Mouse (Mus musculus) brain, adult 2 months (tissue): ENCODE results near the gene Trp63.
"Not testable (repeated sequence)": the region's sequence is repeated elsewhere in the genome, so short reads cannot be mapped to it uniquely, and the experiment has no call there.

Source experiments
- DNase-seq: peaks from one replicate; pipeline ENCODE4 v3.0.0; 2011; ENCODE audit warnings: low read depth, low spot score

Trp63 gene

DNA sequence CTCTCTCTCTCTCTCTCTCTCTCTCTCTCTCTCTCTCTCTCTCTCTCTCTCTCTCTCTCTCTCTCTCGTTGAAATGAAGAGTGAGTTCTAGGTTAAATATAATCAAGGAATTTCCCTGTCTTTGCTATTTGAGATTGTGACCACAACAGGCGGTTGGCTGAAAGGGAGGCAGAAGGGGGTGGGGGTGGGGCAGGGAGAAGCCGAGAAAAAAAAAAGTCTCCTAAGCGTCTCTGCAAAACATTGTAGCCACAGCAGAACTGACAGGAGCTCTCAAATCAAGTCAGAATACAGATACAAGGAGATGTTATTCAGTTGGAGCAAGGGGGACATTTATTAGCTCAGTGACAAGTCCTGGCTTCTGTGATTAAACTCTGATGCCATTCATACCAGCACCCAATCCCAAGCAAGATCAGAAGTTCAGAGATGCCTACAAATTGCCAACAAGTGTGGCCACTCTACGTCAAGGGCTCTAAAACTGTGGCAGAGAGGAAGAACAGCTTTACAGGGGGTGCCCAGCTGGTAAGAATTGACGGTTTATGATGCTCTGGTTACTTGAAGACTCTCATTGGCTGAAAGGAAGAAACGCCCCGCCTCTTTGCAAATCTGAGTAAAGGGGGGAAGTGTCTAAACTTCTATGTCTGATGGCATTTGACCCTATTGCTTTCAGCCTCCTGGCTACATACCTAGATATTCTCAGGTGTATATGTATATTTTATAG lies at the start of gene Trp63:
Gene Trp63 (plus strand): TSS at position 233 of the 718 bp plus-strand sequence.
- no peak for DNase-seq

GRCm38 (mm10) chr16:25644716-25645115 lies 38.8 kb upstream of the Trp63 start:
- DNase-seq = not testable (repeated sequence)

DNA sequence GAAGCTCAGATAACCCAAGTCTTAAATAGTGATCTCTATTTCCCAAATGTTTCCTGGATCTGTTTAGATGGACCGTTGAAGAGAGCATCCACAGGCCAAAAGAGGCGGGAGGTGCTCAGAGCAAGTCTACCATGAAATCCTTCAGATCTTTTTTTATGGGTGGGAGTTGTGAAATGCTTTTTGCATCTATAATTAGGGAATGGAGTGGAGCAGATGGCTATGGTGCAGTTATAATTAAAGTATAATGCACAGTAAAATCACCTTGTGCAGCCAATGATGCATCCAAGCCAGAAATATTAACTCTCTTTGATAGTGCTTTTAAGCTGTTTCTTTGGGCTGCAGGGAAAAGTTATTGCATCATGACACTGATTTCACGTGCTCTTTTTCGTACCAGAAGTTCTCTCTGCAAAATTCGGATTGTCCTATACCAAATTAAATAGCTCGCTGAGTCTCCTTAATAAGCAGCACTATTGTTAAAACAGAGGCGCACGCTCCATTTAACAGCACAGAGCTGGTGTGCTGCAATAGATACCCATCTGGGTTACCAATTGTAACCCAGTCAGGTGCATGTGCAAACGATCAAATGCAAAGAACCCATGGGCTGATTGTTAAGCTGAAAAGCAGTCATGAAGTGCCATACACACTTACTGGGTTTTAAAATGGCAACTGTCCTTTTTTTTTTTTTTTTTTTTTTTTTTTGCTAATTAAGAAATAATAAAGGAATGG lies 22.9 kb upstream of the Trp63 start:
- peak; percentile 28 for DNase-seq

DNA sequence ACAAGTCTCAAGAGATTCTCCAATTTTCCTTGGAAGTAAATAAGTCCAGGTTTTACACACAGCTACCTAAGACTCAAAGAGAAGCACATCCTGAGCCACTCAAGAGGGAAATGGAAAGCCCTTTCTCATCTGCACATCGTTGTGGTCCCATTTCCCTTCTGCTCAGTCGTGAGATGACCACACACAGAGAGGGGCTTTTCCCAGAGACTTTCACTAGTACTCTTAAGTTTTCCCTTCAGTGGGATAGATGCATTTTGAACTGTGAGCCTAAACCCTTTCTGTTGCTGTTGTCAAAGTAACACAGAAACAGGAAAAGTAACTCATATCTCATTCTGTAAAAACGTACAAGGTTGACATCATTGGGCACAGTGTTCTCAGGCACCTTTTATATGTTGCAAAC lies 20.4 kb upstream of the Trp63 start:
- DNase-seq = no peak

DNA sequence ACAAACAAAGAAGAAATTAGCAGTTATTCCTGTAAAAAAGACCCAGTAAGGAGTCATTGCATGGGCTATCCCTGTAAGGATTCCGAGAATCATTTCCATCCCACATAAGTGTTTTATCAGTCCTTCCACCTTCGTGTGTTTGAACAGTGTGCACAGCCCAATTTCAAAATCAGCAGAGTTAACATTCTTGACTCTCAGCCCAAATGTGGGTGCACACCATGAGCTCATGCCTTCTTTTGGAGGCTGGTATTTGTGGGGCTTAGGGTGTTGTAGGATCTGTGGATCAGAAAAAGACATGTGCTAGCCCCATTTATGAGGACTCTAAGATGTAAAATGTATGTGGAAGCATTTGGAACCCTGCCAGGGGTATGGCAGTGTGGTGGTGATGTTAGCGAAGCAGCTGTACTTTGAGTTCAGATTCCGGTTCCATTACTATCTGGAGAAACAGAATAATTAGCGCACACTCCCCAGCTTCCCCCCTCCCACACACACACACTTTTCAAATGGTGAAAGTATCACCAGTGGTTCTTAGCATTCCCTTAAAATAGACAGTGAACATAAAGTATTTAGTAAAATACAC lies 9.6 kb upstream of the Trp63 start:
- DNase-seq = peak; percentile 24

- DNase-seq = peak; percentile 48
These were observed 3.2 kb upstream of the Trp63 start for GRCm38 (mm10) chr16:25680369-25680768.

- peak; percentile 61 for DNase-seq
These were observed 1.0 kb upstream of the Trp63 start for GRCm38 (mm10) chr16:25682533-25682932.

DNA sequence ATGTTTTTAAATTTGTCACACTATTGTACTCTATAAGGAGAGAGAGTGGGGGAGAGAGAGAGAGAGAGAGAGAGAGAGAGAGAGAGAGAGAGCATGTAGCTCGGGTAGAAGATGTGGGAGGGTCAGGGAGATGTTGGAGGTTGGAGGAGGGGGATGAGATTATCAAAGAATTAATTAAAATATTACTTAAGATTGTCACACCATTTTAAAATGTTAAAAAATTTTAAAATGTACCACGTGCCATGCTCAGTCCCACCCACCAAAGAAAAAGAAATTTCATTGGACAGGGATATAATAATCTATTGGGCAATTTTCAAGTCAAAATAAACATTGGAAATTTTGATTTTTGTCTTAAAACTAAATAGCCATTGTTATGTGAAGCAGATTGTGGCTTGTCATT lies 1.0 kb downstream of the Trp63 start:
- DNase-seq = no peak

DNA sequence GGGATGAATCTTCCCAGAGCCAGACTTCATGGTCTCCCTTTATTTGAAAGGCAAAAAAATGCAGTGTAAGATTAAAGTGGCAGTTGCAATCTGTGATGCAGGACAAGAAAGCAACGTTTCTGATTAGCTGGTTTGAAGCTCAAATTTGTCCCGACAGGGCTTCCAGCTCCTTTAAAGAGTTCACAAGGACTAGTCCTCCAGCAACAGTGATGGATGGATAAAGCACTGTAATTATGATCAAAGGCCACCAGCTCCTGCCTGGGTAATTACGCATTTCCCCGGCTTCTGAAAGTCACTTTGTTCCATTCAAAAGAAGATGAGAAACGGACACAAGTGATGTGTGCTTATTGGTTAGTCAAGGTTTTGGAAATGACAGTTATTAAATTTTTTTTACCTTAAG lies 7.0 kb downstream of the Trp63 start:
- DNase-seq = peak; percentile 4

GRCm38 (mm10) chr16:25701252-25701651 lies 17.7 kb downstream of the Trp63 start:
- no peak for DNase-seq

GRCm38 (mm10) chr16:25706260-25706659 lies 22.7 kb downstream of the Trp63 start:
- DNase-seq = no peak

DNA sequence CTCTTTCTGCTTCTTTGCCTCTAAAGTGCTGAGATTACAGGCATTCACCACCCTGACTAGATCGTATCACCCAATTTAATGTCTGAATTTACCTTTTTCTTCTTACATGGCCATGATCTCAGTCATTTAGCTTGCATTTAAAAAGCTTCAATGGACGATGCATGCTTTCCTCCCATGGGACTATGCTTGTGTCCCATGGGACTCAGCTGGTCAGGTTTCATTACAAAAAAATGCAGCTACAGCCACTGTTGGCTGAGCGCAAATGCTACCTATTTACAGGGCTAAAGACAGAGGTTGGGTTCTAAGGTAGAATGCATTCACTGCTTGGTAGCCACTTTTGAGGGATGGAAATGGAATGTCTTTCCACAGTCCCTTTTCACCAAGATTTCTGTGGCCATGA lies 32.2 kb downstream of the Trp63 start:
- no peak for DNase-seq

- DNase-seq = no peak
These were observed 39.6 kb downstream of the Trp63 start for GRCm38 (mm10) chr16:25723131-25723530.

DNA sequence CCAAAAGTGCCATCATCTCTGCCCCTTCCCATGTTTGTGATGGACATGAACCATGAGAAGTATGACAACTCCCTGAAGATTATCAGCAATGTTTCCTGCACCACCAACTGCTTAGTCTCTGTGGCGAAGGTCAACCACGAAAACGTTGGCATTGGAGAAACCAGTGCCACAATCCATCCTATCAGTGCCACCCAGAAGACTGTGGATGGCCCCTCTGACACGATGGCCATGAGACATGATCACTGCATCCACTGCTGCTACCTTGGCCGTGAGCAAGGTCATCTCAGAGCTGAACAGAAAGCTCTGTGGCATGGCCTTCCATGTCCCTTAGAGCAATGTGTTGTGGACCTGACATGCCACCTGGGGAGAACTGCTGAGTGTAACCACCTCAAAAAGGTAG lies 43.4 kb downstream of the Trp63 start:
- no peak for DNase-seq

DNA sequence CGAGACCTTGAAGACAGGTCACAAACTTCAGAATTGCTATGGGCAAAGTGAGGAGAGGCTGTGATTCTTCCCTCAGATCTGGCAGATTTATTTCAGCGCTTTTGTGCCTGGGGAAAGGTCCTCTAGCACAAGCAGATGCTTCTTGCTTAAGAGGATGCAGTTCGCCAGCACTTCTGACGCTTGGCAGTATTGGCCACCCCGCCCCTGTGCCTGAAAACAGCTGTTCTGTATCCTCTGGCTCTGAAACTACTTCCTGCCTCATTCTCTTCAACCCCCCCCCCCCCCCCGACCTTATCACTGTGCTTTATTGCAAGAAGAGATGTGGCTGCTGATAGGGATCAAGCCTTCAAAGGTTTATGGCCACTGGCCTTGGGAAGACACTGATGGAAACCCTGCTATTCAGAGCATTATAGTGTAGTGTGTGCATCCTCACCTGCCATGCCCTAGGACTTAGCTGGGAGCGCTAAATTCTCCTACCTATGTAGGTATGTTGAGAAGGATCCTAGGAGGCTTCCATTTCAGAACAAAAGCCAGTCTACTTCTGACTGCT lies 44.5 kb downstream of the Trp63 start:
- no peak for DNase-seq

- DNase-seq = peak; percentile 2
These were observed 53.3 kb downstream of the Trp63 start for GRCm38 (mm10) chr16:25736912-25737311.

DNA sequence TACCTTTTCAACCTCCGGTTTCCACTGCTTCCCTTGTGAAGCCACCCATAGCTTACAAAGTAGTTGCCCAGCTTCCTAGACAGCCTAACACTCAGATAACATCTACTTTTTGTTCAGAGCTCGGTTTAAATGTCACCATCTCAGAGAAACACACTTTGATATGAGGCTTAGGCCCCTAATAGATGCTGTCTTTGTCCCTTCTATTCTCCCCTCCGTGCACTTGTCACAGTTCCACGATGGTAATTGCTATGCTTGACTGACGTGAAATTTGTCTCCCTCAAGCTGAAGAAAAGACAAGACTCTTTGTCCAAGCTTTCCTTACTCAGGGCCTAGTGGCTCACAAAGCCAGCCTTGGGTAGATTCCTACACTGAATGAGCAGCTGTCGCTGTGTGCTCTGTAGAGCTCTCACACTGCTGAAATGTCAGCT lies 54.1 kb downstream of the Trp63 start:
- DNase-seq = peak; percentile 17

- DNase-seq = peak; percentile 2
These were observed 63.2 kb downstream of the Trp63 start for GRCm38 (mm10) chr16:25746807-25747206.

DNA sequence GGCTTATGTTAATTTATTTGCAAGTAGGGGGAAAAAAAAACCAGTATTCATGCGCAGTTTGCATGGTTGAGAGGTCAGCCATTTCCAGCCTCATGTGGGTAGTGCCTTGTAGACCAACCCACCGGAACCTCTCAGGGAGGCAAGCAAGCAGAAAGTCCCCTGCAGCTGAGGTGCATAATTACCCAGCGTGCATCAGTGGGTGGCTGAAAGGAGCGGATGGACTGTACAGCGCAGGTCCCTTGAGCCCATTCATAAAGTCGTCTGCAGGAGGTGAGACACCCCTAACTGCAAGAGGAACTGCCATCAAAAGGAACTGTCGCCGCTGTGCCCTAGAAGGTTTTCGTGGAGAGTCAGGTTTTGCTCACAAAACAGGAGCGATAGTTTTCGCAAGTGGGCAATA lies 68.3 kb downstream of the Trp63 start:
- no peak for DNase-seq

GRCm38 (mm10) chr16:25758108-25758507 lies 74.5 kb downstream of the Trp63 start:
- DNase-seq = no peak

- DNase-seq = no peak
These were observed 82.0 kb downstream of the Trp63 start for GRCm38 (mm10) chr16:25765549-25765948.

DNA sequence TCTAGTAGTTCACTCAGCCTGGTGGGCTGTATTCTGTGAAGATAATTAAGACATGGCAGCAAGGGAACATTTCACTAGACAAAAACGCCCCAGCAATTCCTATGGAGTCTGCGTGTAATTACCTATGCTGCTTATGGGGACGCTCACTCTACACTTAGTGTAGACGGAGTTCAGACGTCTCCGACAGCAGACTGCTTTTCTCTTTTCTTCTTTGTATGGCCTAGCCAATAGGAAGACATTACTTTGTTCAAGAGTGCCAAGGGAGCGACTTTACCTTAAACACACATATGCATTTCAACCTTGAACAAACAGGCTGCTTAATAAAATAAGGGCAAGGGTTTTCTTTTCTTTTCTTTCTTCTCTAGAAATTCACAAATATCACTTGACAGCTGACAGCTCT lies 91.0 kb downstream of the Trp63 start:
- no peak for DNase-seq
